Mouse (Mus musculus): Measurements from ENCODE around the gene Coq6. TPM values are rescaled to one million over a fixed set of nuclear protein-coding genes. Genes with fewer than 3 reads are reported as not detected.

Gene Coq6
- polyA plus RNA-seq, 1 experiment from 2014 or later = 40.9 TPM

DNA sequence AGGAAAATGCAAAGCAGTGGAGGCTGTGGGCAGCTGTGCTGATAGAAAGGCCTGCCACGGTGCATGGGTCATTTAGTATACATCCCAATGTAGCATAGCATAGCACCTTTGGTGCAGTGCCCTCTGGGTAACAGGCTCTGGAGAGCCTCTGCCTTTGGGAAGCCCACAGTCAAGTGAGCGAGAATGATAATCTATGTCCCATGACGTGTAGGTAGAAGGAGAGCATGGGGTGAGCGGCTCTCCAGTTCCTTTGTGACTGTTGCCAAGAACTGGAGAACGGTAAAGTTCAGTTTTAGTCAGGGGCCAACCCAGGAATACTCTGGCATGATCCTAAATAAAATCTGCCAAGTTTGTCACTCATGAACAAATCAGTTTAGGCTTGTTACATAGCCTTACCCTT lies 10.2 kb downstream of the Coq6 start:
- Histone ChIP-seq H3K4me1 (no peaks in the 10 kb centered on the region), H3K36me3 (peaks cover 66% of the 10 kb centered on the region)

GRCm38 (mm10) chr12:84373831-84374481 lies 12.5 kb downstream of the Coq6 start:
- Histone ChIP-seq H3K9me3 (no peaks in the 10 kb centered on the region), H3K4me1 (no peaks in the 10 kb centered on the region), H3K27ac (no peak overlapping the region), H3K9ac (no peak overlapping the region), H3K4me3 (no peak overlapping the region), H3K36me3 (peaks cover 50% of the 10 kb centered on the region), H3K27me3 (replicated peaks) (no peaks in the 10 kb centered on the region), H3K4me2 (replicated peaks) (no peak overlapping the region)
- no peak for ATAC-seq (ENCODE audit: low FRiP score, low read depth)
- 50% methylated on average over 6 of the region's 6 CpGs for WGBS

More for the DNA sequence above, 10.2 kb downstream of the Coq6 start:
- 96% methylated on average over 5 of the region's 5 CpGs for WGBS
- no peak overlapping the region for H3K4me3 ChIP-seq
- no peaks in the 10 kb centered on the region for H3K27me3 ChIP-seq (replicated peaks)
- no peak for ATAC-seq (ENCODE audit: low FRiP score, low read depth)
- H3K4me2 ChIP-seq (replicated peaks) = no peak overlapping the region
- H3K9ac ChIP-seq = no peak overlapping the region
- H3K9me3 ChIP-seq = no peaks in the 10 kb centered on the region
- H3K27ac ChIP-seq = no peak overlapping the region

DNA sequence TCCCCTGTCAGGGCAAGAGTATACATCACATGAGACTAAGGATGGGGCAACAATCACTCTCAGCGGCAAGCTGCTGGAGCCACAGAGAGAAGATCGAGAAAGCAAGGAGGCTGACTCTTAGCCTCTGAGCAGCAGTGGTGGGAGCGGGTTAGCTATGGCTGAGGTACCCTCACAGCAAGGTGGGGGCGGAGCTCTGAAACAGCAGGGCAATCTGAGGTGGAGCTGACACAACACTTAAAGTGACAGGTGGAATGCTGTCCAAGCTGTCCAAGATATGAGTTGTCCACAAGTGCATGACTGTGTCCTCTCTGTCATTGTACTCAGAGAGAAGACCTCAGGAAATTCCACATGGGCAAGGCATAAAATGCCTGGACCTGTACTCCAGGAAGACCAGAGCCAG lies 20.9 kb downstream of the Coq6 start:
- ATAC-seq (ENCODE audit: low FRiP score, low read depth) = no peak
- no peaks in the 10 kb centered on the region for H3K9me3 ChIP-seq
- H3K9ac ChIP-seq = no peak overlapping the region
- H3K27ac ChIP-seq = no peak overlapping the region
- H3K36me3 ChIP-seq = no peaks in the 10 kb centered on the region
- no peak overlapping the region for H3K4me2 ChIP-seq (replicated peaks)
- 85% methylated on average over 4 of the region's 4 CpGs for WGBS
- no peak overlapping the region for H3K4me3 ChIP-seq
- no peaks in the 10 kb centered on the region for H3K4me1 ChIP-seq
- H3K27me3 ChIP-seq (replicated peaks) = no peaks in the 10 kb centered on the region

- no peak overlapping the region for H3K27ac ChIP-seq
- no peaks in the 10 kb centered on the region for H3K36me3 ChIP-seq
- no peak overlapping the region for H3K9ac ChIP-seq
- no peaks in the 10 kb centered on the region for H3K27me3 ChIP-seq (replicated peaks)
- ATAC-seq (ENCODE audit: low FRiP score, low read depth) = no peak
- H3K4me3 ChIP-seq = no peak overlapping the region
- WGBS = 86% methylated on average over 5 of the region's 5 CpGs
- H3K4me1 ChIP-seq = no peaks in the 10 kb centered on the region
- no peak overlapping the region for H3K4me2 ChIP-seq (replicated peaks)
- no peaks in the 10 kb centered on the region for H3K9me3 ChIP-seq
These were observed 23.2 kb downstream of the Coq6 start for GRCm38 (mm10) chr12:84384644-84385081.

DNA sequence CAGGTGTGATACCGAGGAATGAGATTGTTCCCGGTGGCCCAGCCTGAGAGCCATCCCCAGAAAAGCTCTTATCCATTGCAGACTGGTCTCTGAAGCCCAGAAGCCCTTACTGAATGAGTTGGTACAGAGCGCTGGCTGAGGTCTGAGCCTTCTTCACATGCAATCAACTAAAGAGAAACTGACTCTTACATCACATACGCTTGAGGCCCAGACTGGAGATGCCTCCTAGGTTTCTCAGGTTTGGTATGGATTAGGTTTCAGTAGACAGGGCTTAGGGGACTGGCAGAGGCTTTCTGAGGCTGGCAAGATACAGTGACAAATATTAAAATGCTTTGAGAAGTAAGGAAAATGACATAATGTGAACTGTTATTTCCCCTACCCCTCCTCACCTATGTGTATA lies 24.0 kb downstream of the Coq6 start:
- Histone ChIP-seq H3K4me3 (no peak overlapping the region), H3K27me3 (replicated peaks) (no peaks in the 10 kb centered on the region), H3K4me2 (replicated peaks) (no peak overlapping the region), H3K9ac (no peak overlapping the region), H3K27ac (no peak overlapping the region), H3K36me3 (no peaks in the 10 kb centered on the region), H3K4me1 (no peaks in the 10 kb centered on the region), H3K9me3 (no peaks in the 10 kb centered on the region)
- WGBS = 90% methylated on average over 4 of the region's 4 CpGs
- no peak for ATAC-seq (ENCODE audit: low FRiP score, low read depth)

- no peaks in the 10 kb centered on the region for H3K4me1 ChIP-seq
- H3K27me3 ChIP-seq (replicated peaks) = no peaks in the 10 kb centered on the region
- H3K27ac ChIP-seq = no peak overlapping the region
- no peak overlapping the region for H3K9ac ChIP-seq
- ATAC-seq (ENCODE audit: low FRiP score, low read depth) = no peak
- H3K36me3 ChIP-seq = no peaks in the 10 kb centered on the region
- H3K4me3 ChIP-seq = no peak overlapping the region
- no peak overlapping the region for H3K4me2 ChIP-seq (replicated peaks)
- H3K9me3 ChIP-seq = no peaks in the 10 kb centered on the region
- WGBS = 86% methylated on average over 8 of the region's 8 CpGs
These were observed 26.6 kb downstream of the Coq6 start for GRCm38 (mm10) chr12:84388097-84388496.

- no peak overlapping the region for H3K4me2 ChIP-seq (replicated peaks)
- H3K36me3 ChIP-seq = no peaks in the 10 kb centered on the region
- H3K27me3 ChIP-seq (replicated peaks) = no peaks in the 10 kb centered on the region
- no peak overlapping the region for H3K27ac ChIP-seq
- 73% methylated on average over 14 of the region's 14 CpGs for WGBS
- H3K9ac ChIP-seq = no peak overlapping the region
- ATAC-seq (ENCODE audit: low FRiP score, low read depth) = no peak
- H3K9me3 ChIP-seq = no peaks in the 10 kb centered on the region
- H3K4me1 ChIP-seq = no peaks in the 10 kb centered on the region
- H3K4me3 ChIP-seq = no peak overlapping the region
These were observed 27.4 kb downstream of the Coq6 start for GRCm38 (mm10) chr12:84388774-84389400.

- H3K36me3 ChIP-seq = no peaks in the 10 kb centered on the region
- no peak overlapping the region for H3K27ac ChIP-seq
- 91% methylated on average over 6 of the region's 6 CpGs for WGBS
- H3K4me3 ChIP-seq = no peak overlapping the region
- no peaks in the 10 kb centered on the region for H3K9me3 ChIP-seq
- no peak overlapping the region for H3K4me2 ChIP-seq (replicated peaks)
- no peaks in the 10 kb centered on the region for H3K4me1 ChIP-seq
- no peak for ATAC-seq (ENCODE audit: low FRiP score, low read depth)
- H3K9ac ChIP-seq = no peak overlapping the region
- no peaks in the 10 kb centered on the region for H3K27me3 ChIP-seq (replicated peaks)
These were observed 28.9 kb downstream of the Coq6 start for GRCm38 (mm10) chr12:84390336-84390735.

DNA sequence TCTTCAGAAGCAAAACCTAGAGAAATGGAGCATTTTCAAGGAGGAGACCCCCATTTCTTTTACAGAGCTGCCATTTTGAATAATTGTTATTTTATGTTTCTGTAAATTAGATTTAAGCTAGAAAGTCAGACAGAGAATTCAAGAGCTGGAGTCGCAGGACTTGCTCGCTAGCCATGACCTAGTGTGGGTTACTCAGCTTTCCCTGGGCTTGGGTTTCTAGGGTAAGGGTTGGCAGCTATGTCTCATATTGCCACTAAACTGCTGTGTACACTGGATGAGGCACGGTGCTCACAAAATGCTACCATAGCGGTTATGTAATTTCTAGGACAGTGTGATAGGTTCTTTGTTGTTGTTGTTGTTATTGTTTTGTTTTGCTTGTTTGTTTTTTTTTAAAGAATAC lies 31.2 kb downstream of the Coq6 start:
- H3K36me3 ChIP-seq = no peaks in the 10 kb centered on the region
- H3K27ac ChIP-seq = no peak overlapping the region
- no peaks in the 10 kb centered on the region for H3K4me1 ChIP-seq
- no peak overlapping the region for H3K9ac ChIP-seq
- no peak for ATAC-seq (ENCODE audit: low FRiP score, low read depth)
- no peaks in the 10 kb centered on the region for H3K9me3 ChIP-seq
- no peak overlapping the region for H3K4me3 ChIP-seq
- WGBS = 98% methylated on average over 4 of the region's 4 CpGs
- H3K27me3 ChIP-seq (replicated peaks) = no peaks in the 10 kb centered on the region
- no peak overlapping the region for H3K4me2 ChIP-seq (replicated peaks)

DNA sequence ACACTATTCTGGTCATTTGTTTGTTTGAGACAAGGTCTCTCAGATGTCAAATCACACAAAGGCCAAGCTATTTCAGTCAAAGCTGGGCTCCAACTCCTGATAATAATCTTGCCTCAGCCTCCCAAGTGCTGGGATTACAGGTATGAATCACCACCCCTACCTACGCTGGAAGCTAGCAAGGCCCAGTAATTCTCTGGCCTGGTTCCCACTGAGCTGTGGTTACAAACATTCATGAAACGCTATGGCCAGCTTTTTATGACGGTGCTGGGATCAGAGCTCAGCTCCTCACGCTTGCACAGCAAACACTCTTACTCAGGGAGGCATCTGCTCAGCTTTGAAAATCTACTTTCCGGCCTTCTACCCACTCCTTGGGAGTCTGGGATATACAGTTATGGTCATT lies 32.4 kb downstream of the Coq6 start:
- H3K27me3 ChIP-seq (replicated peaks) = no peaks in the 10 kb centered on the region
- no peak overlapping the region for H3K27ac ChIP-seq
- H3K4me2 ChIP-seq (replicated peaks) = no peak overlapping the region
- no peaks in the 10 kb centered on the region for H3K4me1 ChIP-seq
- no peaks in the 10 kb centered on the region for H3K36me3 ChIP-seq
- WGBS = 87% methylated on average over 5 of the region's 5 CpGs
- no peaks in the 10 kb centered on the region for H3K9me3 ChIP-seq
- ATAC-seq (ENCODE audit: low FRiP score, low read depth) = no peak
- H3K4me3 ChIP-seq = no peak overlapping the region
- no peak overlapping the region for H3K9ac ChIP-seq

DNA sequence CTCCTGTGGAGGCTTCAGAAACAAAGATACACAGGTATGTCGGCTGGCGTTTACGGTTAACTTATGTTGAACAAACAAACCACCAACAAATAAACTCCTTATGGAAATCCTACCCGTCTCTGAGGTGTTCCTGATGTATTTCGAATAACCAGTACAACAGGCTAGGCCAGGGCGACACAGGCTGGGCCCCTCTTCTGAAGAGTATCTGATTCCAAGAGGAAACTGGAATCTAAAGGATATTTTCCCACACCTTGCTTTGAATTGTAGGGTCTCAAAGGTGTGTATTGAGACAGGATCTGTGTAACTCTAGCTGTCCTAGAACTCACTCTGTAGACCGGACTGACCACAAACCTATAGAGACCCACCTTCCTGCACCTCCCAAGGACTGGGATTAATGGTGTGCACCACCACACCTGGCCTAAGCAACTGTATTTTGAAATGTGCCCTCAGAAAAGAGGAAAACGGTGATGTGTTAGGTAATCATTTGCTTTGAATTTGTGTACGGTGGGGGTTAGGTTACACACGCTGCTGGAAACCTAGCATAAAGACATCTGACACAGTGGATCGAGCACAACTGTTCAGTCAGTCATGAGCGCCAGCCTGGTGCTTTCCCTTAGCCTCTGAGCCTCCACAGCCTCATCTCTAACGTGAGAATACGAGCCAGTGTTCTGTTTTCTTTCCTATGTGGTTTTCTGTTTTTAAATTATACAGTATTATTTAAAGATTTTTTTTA lies 35.7 kb downstream of the Coq6 start:
- no peak overlapping the region for H3K4me3 ChIP-seq
- no peak overlapping the region for H3K4me2 ChIP-seq (replicated peaks)
- no peaks in the 10 kb centered on the region for H3K27me3 ChIP-seq (replicated peaks)
- no peak overlapping the region for H3K27ac ChIP-seq
- no peaks in the 10 kb centered on the region for H3K36me3 ChIP-seq
- ATAC-seq (ENCODE audit: low FRiP score, low read depth) = no peak
- WGBS = 92% methylated on average over 14 of the region's 14 CpGs
- H3K4me1 ChIP-seq = no peaks in the 10 kb centered on the region
- no peaks in the 10 kb centered on the region for H3K9me3 ChIP-seq
- no peak overlapping the region for H3K9ac ChIP-seq

GRCm38 (mm10) chr12:84397685-84398084 lies 36.2 kb downstream of the Coq6 start:
- Histone ChIP-seq H3K4me3 (no peak overlapping the region), H3K36me3 (no peaks in the 10 kb centered on the region), H3K27ac (no peak overlapping the region), H3K4me2 (replicated peaks) (no peak overlapping the region), H3K9ac (no peak overlapping the region), H3K9me3 (no peaks in the 10 kb centered on the region), H3K4me1 (no peaks in the 10 kb centered on the region), H3K27me3 (replicated peaks) (no peaks in the 10 kb centered on the region)
- ATAC-seq (ENCODE audit: low FRiP score, low read depth) = no peak

All from neural tube, embryonic 12.5 days (tissue).